Mouse (Mus musculus) spleen, adult 18-20 months (tissue): ENCODE measurements at regions not wholly inside any gene's neighbourhood (a gene's known extent, or its start where the extent isn't known, plus 50 kb on each side); places are given as distances from the start of the nearest gene placed in this dataset.
A peak's percentile ranks its signal among the peaks of the same experiment; 100 is the strongest.

Experiments used
- DNase-seq, 2 experiments: peaks; one replicate each; pipeline ENCODE4 v3.0.0; 2022; ENCODE audit warnings: mixed read lengths in 2 of 2

GRCm38 (mm10) chr4:107736866-107737265 is 52.8 kb upstream of the Dmrtb1 start:
- DNase-seq: no peak

- DNase-seq: peak; percentile 40 to 74
These were observed 53.9 kb upstream of the Dmrtb1 start for GRCm38 (mm10) chr4:107737907-107738306.

- no peak for DNase-seq
These were observed 54.7 kb upstream of the Dmrtb1 start for GRCm38 (mm10) chr4:107738776-107739175.

- no peak for DNase-seq
These were observed 55.9 kb upstream of the Dmrtb1 start for GRCm38 (mm10) chr4:107739789-107740405.

- no peak for DNase-seq
These were observed 58.4 kb upstream of the Lrp8 start for GRCm38 (mm10) chr4:107743646-107744045.

- no peak for DNase-seq
These were observed 55.7 kb upstream of the Lrp8 start for GRCm38 (mm10) chr4:107746366-107746765.

GRCm38 (mm10) chr4:107746923-107747431 is 55.1 kb upstream of the Lrp8 start:
- DNase-seq: no peak

- no peak for DNase-seq
These were observed 54.6 kb upstream of the Lrp8 start for GRCm38 (mm10) chr4:107747454-107747853.

- no peak for DNase-seq
These were observed 54.0 kb upstream of the Lrp8 start for GRCm38 (mm10) chr4:107747907-107748628.

- DNase-seq: no peak
These were observed 53.0 kb upstream of the Lrp8 start for GRCm38 (mm10) chr4:107749045-107749444.

GRCm38 (mm10) chr4:107750017-107750416 is 52.0 kb upstream of the Lrp8 start:
- DNase-seq: no peak
